Mouse (Mus musculus) adipocyte (in vitro differentiated cells): ENCODE data around the gene Surf6.
A peak's percentile ranks its signal among the peaks of the same experiment; 100 is the strongest.
"Not testable (repeated sequence)": the region's sequence is repeated elsewhere in the genome, so short reads cannot be mapped to it uniquely, and the experiment has no call there.

ENCODE experiments used
- DNase-seq: peaks from one replicate; pipeline ENCODE4 v3.0.0-alpha.2; 2016; ENCODE audit warnings: low spot score

Surf6 gene

GRCm38 (mm10) chr2:26913416-26914147 is 10.9 kb upstream of the Surf6 start:
- DNase-seq, result no peak

GRCm38 (mm10) chr2:26912253-26912770 is 9.6 kb upstream of the Surf6 start:
- DNase-seq, result no peak

GRCm38 (mm10) chr2:26910994-26911765 is 8.5 kb upstream of the Surf6 start:
- DNase-seq, result peak; percentile 59

- peak; percentile 98 for DNase-seq
These were observed 7.7 kb upstream of the Surf6 start, which contains the start of the genes Med22 and Rpl7a for GRCm38 (mm10) chr2:26910124-26910993. Gene Med22 (minus strand): TSS chr2:26910677. Gene Rpl7a (plus strand): TSS chr2:26910764.

GRCm38 (mm10) chr2:26909387-26909784 is 6.7 kb upstream of the Surf6 start:
- no peak for DNase-seq

GRCm38 (mm10) chr2:26908710-26909386 is 6.2 kb upstream of the Surf6 start:
- no peak for DNase-seq

- DNase-seq, result peak; percentile 46
These were observed 4.4 kb upstream of the Surf6 start for GRCm38 (mm10) chr2:26907109-26907508.

- DNase-seq, result no peak
These were observed 3.8 kb upstream of the Surf6 start for GRCm38 (mm10) chr2:26906431-26906830.

- no peak for DNase-seq
These were observed 3.3 kb upstream of the Surf6 start for GRCm38 (mm10) chr2:26905936-26906335.

- DNase-seq, result no peak
These were observed 632 bp upstream of the Surf6 start for GRCm38 (mm10) chr2:26903311-26903710.

GRCm38 (mm10) chr2:26901834-26902400 is 762 bp downstream of the Surf6 start:
- no peak for DNase-seq

GRCm38 (mm10) chr2:26900731-26901130 is 1.9 kb downstream of the Surf6 start:
- no peak for DNase-seq

GRCm38 (mm10) chr2:26895898-26896297 is 6.8 kb downstream of the Surf6 start:
- no peak for DNase-seq

GRCm38 (mm10) chr2:26886170-26886569 is 16.5 kb downstream of the Surf6 start:
- DNase-seq, result not testable (repeated sequence)

GRCm38 (mm10) chr2:26885541-26885940 is 17.1 kb downstream of the Surf6 start:
- not testable (repeated sequence) for DNase-seq

- DNase-seq, result no peak
These were observed 24.1 kb downstream of the Surf6 start for GRCm38 (mm10) chr2:26878571-26878970.

- DNase-seq, result no peak
These were observed 32.0 kb downstream of the Surf6 start for GRCm38 (mm10) chr2:26870666-26871065.

GRCm38 (mm10) chr2:26864879-26865278 is 37.8 kb downstream of the Surf6 start, which contains the start of gene Abo:
Gene Abo (minus strand): TSS chr2:26864979.
- DNase-seq, result no peak

- DNase-seq, result no peak
These were observed 39.8 kb downstream of the Surf6 start for GRCm38 (mm10) chr2:26862856-26863255.

- peak; percentile 36 for DNase-seq
These were observed 55.0 kb downstream of the Surf6 start for GRCm38 (mm10) chr2:26847706-26848105.
